Mouse (Mus musculus) monocyte, adult 5-6 weeks (primary cell): ENCODE data around the gene Hsd17b13. TPM values are rescaled to one million over a fixed set of nuclear protein-coding genes. Genes with fewer than 3 reads are reported as not detected.
"Not testable (repeated sequence)": the region's sequence is repeated elsewhere in the genome, so short reads cannot be mapped to it uniquely, and the experiment has no call there.

ENCODE experiments used
- ATAC-seq: fragments of 153-309, 156-312 bp; replicated peaks from 2 replicates; pipeline ENCODE4 v1.8.0; 2017; ENCODE audit warnings: mild to moderate bottlenecking; ENCODE audit not compliant: low TSS enrichment, insufficient number of reproducible peaks, severe bottlenecking, poor library complexity, low FRiP score
- total RNA-seq: library from RNA; stranded (forward); fragments of 200-1000, 200-491, 200-594 nt; gene quantifications from 3 replicates; pipeline ENCODE4 v1.2.3, GENCODE M21; 2017

Hsd17b13 gene
- total RNA-seq, 1 experiment from 2014 or later, result not detected

GRCm38 (mm10) chr5:103936906-103937589 is 40.2 kb downstream of the Hsd17b13 start:
- ATAC-seq, result no peak

GRCm38 (mm10) chr5:103931924-103932323 is 45.3 kb downstream of the Hsd17b13 start:
- ATAC-seq, result not testable (repeated sequence)

- no peak for ATAC-seq
These were observed 46.7 kb downstream of the Hsd17b13 start for GRCm38 (mm10) chr5:103930511-103930910.

GRCm38 (mm10) chr5:103928196-103928550 is 49.0 kb downstream of the Hsd17b13 start:
- ATAC-seq, result no peak

- peak; percentile 90 for ATAC-seq
These were observed 49.6 kb downstream of the Hsd17b13 start for GRCm38 (mm10) chr5:103927429-103928195.

- no peak for ATAC-seq
These were observed 50.8 kb downstream of the Hsd17b13 start for GRCm38 (mm10) chr5:103926398-103926797.

GRCm38 (mm10) chr5:103923755-103924154 is 53.5 kb downstream of the Hsd17b13 start:
- no peak for ATAC-seq

GRCm38 (mm10) chr5:103923101-103923500 is 54.1 kb downstream of the Hsd17b13 start:
- no peak for ATAC-seq

GRCm38 (mm10) chr5:103922436-103922835 is 54.8 kb downstream of the Hsd17b13 start:
- ATAC-seq, result no peak

GRCm38 (mm10) chr5:103919497-103919896 is 57.7 kb downstream of the Hsd17b13 start:
- ATAC-seq, result no peak

GRCm38 (mm10) chr5:103918233-103918632 is 59.0 kb downstream of the Hsd17b13 start:
- no peak for ATAC-seq

- no peak for ATAC-seq
These were observed 59.8 kb downstream of the Hsd17b13 start for GRCm38 (mm10) chr5:103917357-103917895.

GRCm38 (mm10) chr5:103916595-103917356 is 60.4 kb downstream of the Hsd17b13 start:
- ATAC-seq, result no peak

- peak; percentile 41; the same call in 1 of the 2 replicates for ATAC-seq
These were observed 62.6 kb downstream of the Hsd17b13 start for GRCm38 (mm10) chr5:103914335-103915226.

GRCm38 (mm10) chr5:103913150-103913549 is 64.1 kb downstream of the Hsd17b13 start:
- ATAC-seq, result no peak

- ATAC-seq, result no peak
These were observed 65.7 kb downstream of the Hsd17b13 start for GRCm38 (mm10) chr5:103911555-103911954.

GRCm38 (mm10) chr5:103910748-103911409 is 66.3 kb downstream of the Hsd17b13 start, which contains the start of gene Klhl8:
Gene Klhl8 (minus strand): TSS chr5:103911259.
- ATAC-seq, result peak; percentile 70

- no peak for ATAC-seq
These were observed 67.1 kb downstream of the Hsd17b13 start for GRCm38 (mm10) chr5:103910156-103910555.
